Mouse (Mus musculus) bone marrow macrophage, adult 2 months (primary cell): ENCODE results near the gene Fgfr2. TPM values are rescaled to one million over a fixed set of nuclear protein-coding genes. Genes with fewer than 3 reads are reported as not detected.
"Not testable (repeated sequence)": the region's sequence is repeated elsewhere in the genome, so short reads cannot be mapped to it uniquely, and the experiment has no call there.

Experiments used
- H3K27ac ChIP-seq: 2 replicates; pipeline ENCODE4 v1.5.1; 2012; ENCODE audit warnings: low read depth, low read length; ENCODE audit not compliant: insufficient read depth
- H3K4me1 ChIP-seq: 2 replicates; pipeline ENCODE4 v1.6.1; 2012; ENCODE audit warnings: low read length; ENCODE audit not compliant: control insufficient read depth, insufficient read depth
- H3K4me3 ChIP-seq: 2 replicates; pipeline ENCODE4 v1.5.1; 2012; ENCODE audit warnings: mild to moderate bottlenecking, low read length, moderate library complexity; ENCODE audit not compliant: insufficient read depth
- CTCF ChIP-seq: IDR thresholded peaks from 2 replicates; pipeline ENCODE4 v1.5.1; 2012; ENCODE audit warnings: low read depth, mild to moderate bottlenecking, low read length, moderate library complexity
- POLR2A ChIP-seq: IDR thresholded peaks from 2 replicates; pipeline ENCODE4 v1.6.1; 2012; ENCODE audit warnings: mild to moderate bottlenecking, low read depth, low read length, borderline replicate concordance
- polyA plus RNA-seq: library from polyadenylated mRNA; stranded (reverse); fragments of >200 nt; gene quantifications from 2 replicates; pipeline ENCODE4 v1.2.4, GENCODE M21; 2012; ENCODE audit not compliant: missing spikeins, insufficient read depth, insufficient read length

Fgfr2 gene
- polyA plus RNA-seq, 1 experiment = 0.27 TPM

- no peak for TF ChIP-seq POLR2A
- no peak for TF ChIP-seq CTCF
- H3K4me3 ChIP-seq = no peak overlapping the region
- H3K4me1 ChIP-seq = no peaks in the 10 kb centered on the region
- no peak overlapping the region for H3K27ac ChIP-seq
These were observed 2518.8 kb downstream of the Fgfr2 start for GRCm38 (mm10) chr7:130604390-130604789.

- H3K27ac ChIP-seq = no peak overlapping the region
- H3K4me3 ChIP-seq = no peak overlapping the region
- no peaks in the 10 kb centered on the region for H3K4me1 ChIP-seq
- TF ChIP-seq CTCF (no peak), POLR2A (no peak)
These were observed 2519.6 kb downstream of the Fgfr2 start for GRCm38 (mm10) chr7:130603556-130603955.

GRCm38 (mm10) chr7:130602804-130603203 is 2520.3 kb downstream of the Fgfr2 start:
- no peak for TF ChIP-seq POLR2A
- TF ChIP-seq CTCF = no peak
- no peak overlapping the region for H3K4me3 ChIP-seq

GRCm38 (mm10) chr7:130600546-130600945 is 2522.6 kb downstream of the Fgfr2 start:
- TF ChIP-seq POLR2A (no peak), CTCF (no peak)
- no peak overlapping the region for H3K4me3 ChIP-seq
- H3K4me1 ChIP-seq = no peaks in the 10 kb centered on the region
- H3K27ac ChIP-seq = no peak overlapping the region

More at GRCm38 (mm10) chr7:130602804-130603203, 2520.3 kb downstream of the Fgfr2 start:
- no peak overlapping the region for H3K27ac ChIP-seq
- H3K4me1 ChIP-seq = no peaks in the 10 kb centered on the region

- TF ChIP-seq CTCF (no peak), POLR2A (no peak)
- H3K4me3 ChIP-seq = no peak overlapping the region
- H3K27ac ChIP-seq = no peak overlapping the region
- no peaks in the 10 kb centered on the region for H3K4me1 ChIP-seq
These were observed 2523.1 kb downstream of the Fgfr2 start for GRCm38 (mm10) chr7:130600074-130600473.

GRCm38 (mm10) chr7:130597546-130597945 is 2525.6 kb downstream of the Fgfr2 start:
- Histone ChIP-seq H3K27ac (no peak overlapping the region), H3K4me3 (no peak overlapping the region), H3K4me1 (no peaks in the 10 kb centered on the region)
- no peak for TF ChIP-seq CTCF
- no peak for TF ChIP-seq POLR2A

- not testable (repeated sequence) for H3K4me3 ChIP-seq, H3K27ac ChIP-seq, H3K4me1 ChIP-seq
These were observed 2526.9 kb downstream of the Fgfr2 start for GRCm38 (mm10) chr7:130596079-130596855.

GRCm38 (mm10) chr7:130593375-130594239 is 2529.5 kb downstream of the Fgfr2 start:
- H3K4me3 ChIP-seq, H3K27ac ChIP-seq, H3K4me1 ChIP-seq: not testable (repeated sequence)

- not testable (repeated sequence) for H3K4me1 ChIP-seq, H3K4me3 ChIP-seq
These were observed 2530.2 kb downstream of the Fgfr2 start for GRCm38 (mm10) chr7:130592975-130593374.

GRCm38 (mm10) chr7:130590845-130591437 is 2532.2 kb downstream of the Fgfr2 start:
- no peak overlapping the region for H3K27ac ChIP-seq

More at GRCm38 (mm10) chr7:130592975-130593374, 2530.2 kb downstream of the Fgfr2 start:
- not testable (repeated sequence) for H3K27ac ChIP-seq

More at GRCm38 (mm10) chr7:130590845-130591437, 2532.2 kb downstream of the Fgfr2 start:
- TF ChIP-seq POLR2A (no peak), CTCF (no peak)
- Histone ChIP-seq H3K4me3 (no peak overlapping the region), H3K4me1 (peaks cover 4% of the 10 kb centered on the region)
